Mouse (Mus musculus): ENCODE measurements around the gene Cipc.
A peak's percentile ranks its signal among the peaks of the same experiment; 100 is the strongest.

Gene Cipc

DNA sequence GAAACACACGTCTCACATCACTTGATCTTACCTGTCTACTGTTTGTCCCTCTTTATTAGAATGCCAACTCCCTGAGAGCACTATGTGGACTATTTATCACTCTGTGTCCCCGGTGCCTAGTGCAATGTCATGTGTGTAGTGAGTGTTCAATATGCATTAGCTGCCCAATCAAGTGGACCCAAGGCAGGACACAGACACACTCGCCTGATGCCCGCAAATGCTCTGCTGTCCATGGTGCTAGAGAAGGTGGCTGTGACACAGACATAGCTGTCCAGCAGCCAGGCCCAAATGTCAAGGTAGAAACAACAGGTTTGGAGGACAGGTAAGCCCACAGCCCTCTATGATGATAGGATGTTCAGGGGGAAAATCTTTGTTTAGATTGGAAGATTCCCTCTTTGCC lies 47.3 kb downstream of the Cipc start:
- DNase-seq: peak; percentile 62 to 68

DNA sequence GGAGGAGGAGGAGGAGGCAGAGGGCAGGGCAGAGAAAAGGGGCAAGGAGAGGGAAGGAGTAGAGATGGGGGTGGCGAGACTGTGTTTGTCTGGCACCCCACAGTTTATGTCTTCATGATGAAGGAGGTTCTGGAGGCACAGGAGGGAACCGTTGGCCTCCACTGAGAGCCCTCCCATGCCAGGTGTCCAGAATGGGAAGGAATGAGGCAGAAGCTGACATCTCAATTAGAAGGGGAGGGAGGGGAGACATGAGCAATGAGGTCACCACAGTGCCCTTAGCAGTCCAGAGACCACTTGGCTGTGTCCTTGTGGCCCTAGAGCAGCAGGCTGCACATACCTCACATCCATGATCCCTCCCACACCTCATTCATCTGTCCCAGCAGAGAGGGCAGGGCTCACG lies 47.9 kb downstream of the Cipc start:
- no peak for DNase-seq

DNA sequence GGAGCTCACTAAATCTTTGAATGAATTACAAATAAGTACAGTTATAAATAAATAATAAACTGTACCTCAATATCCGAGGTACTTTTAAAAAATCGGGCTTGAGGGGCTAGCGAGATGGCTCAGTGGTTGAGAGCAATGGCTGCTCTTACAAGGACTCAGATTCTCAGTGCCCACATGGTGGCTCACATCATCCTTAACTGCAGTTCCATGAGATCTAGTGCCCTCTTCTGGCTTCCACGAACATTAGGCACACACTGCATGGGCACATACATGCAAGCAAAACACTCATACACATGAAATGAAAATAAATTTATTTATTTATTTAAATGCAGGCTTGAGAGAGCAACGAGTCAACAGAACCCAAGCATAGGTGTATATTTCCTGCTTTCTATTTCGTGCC lies 49.1 kb downstream of the Cipc start:
- DNase-seq: no peak

DNA sequence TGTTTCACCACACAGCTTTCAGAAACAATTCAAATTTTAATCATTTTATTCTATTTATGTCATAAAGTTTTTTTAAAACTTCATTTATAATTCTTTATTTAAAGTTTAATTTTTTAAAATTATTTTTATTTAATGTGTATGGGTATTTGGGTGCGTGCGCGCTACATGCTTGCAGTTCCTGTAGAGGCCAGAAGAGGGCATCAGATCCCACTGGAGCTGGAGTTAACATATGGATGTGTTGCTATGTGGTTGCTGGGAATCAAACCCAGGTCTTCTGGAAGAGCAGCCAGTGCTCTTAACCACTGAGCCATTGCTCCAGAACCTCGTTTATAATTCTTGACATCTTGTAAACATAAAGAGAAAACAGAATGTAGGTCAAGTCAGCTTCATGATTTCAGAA lies 51.9 kb downstream of the Cipc start:
- DNase-seq: no peak

DNA sequence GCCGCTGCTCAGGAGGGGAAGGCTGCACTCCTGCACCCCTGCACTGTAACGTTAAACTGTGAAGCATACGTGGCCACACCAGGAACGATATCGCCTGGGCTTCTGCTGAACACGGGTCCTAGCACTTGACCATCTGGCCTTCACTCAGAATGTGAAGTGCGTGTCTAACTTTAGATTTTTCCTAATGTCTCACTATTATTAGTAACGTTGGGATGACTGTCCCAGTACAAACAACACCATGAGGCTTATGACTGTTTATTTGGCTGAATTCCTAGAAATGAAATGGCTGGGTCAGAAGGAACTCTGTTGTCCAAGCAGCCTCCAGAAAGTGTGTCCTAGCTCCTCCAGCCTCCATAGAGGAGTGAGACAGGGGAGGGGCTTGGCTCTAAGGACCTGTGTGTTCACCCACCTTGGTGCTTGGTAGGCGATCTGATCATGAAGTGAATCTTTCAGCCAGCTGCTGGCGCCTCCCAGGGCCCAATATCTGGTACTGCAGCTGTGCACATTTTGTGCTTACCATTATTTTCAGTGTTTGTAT lies 52.5 kb downstream of the Cipc start:
- DNase-seq: no peak

DNA sequence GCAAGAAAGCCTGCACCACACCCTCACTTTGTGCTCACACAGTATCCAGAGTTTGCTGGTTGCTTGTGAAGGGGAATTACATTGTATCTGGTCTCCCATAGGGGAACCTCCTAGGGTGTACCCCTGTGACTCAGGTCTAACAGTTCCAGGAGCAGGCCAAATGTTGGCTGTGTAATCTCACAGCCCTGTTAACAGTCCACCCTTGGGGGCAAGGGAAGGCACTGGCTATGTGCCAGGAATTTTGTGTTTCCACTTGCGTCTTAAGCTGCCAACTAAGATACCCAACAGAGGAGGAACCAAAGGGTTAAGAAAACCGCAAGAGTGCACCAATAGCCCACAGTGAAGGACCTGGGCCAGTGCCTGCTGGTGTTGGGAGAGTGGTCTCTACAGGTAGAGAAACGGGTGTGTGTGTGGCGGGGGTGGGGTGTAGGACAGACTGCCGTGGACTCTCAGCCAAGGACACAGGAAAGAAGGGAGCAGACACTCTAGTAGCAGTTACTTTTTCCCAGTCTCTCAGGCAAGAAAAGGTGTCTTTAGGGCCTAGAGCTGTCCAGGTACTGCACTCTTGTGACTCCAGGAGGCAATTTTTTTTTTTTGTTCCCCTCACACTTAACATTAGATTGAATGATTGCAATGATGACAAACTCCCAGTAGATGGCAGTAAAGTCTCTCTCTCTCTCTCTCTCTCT lies 53.5 kb downstream of the Cipc start:
- DNase-seq: no peak

DNA sequence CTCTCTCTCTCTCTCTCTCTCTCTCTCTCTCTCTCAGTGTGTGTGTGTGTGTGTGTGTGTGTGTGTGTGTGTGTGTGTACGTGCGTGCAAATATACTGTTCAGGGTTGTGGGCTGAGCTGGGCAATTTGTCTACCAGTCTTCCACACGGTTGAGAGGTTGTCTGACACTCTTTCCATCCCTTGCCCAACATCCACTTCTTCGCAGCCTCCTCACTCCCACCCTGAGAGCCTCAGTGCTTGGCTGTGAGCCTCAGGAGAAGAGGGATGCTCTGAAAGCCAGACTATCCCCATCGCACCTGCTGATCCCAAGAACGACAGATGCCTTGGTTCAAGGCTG lies 54.0 kb downstream of the Cipc start:
- DNase-seq: no peak

DNA sequence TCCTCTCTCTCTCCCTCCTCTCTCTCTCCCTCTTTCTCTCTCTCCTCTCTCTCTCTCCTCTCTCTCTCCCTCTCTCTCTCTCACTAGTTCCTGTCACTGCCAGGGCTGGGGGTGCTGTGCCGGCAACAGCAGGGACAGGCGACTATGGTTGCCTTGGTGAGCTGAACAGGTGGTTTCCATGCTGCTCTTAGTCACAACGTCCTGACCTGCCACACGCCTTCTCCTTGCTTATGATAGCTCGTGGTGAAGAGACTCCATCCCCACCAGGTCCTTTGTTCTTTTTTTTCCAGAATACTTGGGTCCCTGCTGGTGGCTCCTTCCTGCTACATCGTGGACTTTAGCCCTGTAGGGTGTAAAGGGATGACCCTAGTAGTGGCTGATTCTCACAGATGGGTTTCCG lies 55.4 kb downstream of the Cipc start:
- DNase-seq: no peak

DNA sequence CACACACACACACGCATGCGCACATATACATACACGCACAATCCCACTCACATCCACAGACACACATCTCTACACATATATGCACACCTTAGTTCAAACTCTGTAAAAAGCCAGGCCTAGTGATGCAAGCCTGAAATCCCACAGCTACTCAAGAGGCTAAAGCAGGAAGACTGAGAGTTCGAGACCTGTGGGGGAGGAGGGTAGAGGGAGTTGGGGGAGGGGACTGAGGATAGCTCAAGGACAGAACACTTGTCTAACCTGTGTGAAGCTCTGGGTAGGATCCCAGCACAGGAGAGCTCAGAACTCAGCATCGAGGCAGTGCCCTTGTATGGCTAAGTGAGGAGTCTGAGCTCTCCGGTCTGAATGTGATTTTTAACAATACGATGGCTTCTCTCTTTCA lies 56.0 kb downstream of the Cipc start:
- DNase-seq: no peak

DNA sequence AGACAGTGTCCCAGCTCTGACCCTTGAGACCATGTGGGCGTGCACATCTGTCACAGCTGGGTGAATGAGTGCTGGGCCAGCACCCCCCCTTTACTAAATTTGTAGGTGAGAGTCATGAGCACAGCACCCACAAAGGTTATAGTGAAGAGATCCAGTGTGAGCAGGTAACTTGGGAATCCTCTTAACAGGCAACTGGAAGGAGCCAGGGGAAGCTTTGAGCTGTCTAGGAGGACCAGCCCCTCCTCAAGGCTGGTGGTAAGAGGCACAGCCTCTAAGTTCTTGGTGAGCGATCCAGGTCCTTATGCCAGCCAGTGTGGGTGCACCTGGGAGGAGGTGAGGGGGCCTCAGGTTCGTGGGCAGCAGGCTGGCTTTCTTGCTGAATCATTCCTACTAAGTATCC lies 56.8 kb downstream of the Cipc start:
- no peak for DNase-seq

DNA sequence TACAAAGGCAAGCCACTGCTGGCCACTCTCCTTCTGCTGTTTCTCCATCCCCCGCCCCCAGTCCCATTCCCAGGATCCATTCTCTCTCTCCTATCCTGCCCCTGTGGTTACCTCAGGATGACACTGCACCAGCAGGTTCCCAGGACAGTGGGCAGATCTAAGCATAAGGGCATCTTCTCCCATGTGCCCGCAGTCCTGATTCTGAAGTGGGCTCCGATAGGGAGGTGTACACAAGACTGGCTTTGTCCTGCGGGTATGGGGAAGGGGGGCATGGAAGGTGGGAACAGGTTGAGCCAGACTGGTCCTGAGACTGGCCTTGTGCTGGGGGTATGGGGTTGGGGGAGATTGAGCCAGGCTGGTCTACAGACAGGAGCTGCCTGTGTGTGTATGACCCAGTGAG lies 57.8 kb downstream of the Cipc start:
- DNase-seq: no peak

All from kidney, postnatal 4 days (tissue).